Mouse (Mus musculus) v-Abl transformed pro-B cells (cell line): Measurements from ENCODE around the gene Cdc37.

Experiments used
- in situ Hi-C, 2 experiments: fragments of 400-800 bp; cut with MboI; formaldehyde crosslinking; loops; one replicate each; pipeline ENCODE4 v1.15.1; 2025; ENCODE audit not compliant: unreplicated experiment in 2 of 2

Cdc37 gene

DNA sequence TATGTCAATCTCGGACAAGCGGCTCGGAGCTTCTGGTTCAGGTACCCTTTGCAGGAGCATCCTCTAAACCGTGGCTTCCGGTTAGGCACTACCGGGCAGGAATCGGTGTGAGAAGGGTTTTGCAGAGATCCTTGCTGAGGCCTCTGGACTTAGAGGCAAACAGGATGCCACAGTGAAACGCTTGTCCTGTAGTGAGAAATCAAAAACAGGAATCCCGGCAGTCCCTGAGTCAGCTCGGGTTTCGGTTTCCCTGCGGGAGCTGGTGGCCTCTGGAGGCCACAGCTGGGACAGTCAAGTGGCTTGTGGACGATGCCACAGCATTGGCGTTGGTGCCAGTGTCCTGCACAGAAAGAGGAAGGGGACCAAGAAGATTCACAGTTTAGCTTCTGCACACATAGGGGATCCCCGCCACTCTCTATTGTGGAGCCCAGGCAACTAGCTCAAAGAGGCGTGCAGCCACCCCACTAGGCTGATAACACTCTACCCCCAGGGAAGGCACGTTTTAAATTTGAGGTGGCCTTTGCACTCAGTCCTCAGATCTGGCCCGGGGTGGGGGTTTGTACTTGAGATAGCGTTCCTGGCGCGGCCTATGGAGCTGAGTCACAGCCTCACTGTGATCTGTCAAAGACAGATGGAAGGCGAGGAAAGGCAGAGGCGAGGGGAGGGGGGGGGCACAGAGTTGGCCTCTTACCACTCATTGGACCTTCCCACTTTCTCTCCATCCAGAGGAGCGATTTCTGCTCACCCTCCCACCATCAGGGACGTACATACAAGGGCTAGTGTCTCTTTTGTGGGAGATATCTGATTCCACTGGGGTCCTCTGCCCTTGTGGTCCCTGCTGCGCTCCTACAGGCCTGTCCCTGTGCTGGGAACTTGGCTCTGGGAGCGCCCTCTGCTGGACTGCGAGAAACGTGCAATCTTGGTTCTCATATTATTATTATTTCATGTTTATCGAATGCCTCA lies 18.7 kb upstream of the Cdc37 start:
- in situ Hi-C loops = loop anchor here in 1 of 2 experiments (25.0 kb wide), 1 partner anchor 144 kb away; the partner anchor contains the start of genes Ap1m2 and Slc44a2

DNA sequence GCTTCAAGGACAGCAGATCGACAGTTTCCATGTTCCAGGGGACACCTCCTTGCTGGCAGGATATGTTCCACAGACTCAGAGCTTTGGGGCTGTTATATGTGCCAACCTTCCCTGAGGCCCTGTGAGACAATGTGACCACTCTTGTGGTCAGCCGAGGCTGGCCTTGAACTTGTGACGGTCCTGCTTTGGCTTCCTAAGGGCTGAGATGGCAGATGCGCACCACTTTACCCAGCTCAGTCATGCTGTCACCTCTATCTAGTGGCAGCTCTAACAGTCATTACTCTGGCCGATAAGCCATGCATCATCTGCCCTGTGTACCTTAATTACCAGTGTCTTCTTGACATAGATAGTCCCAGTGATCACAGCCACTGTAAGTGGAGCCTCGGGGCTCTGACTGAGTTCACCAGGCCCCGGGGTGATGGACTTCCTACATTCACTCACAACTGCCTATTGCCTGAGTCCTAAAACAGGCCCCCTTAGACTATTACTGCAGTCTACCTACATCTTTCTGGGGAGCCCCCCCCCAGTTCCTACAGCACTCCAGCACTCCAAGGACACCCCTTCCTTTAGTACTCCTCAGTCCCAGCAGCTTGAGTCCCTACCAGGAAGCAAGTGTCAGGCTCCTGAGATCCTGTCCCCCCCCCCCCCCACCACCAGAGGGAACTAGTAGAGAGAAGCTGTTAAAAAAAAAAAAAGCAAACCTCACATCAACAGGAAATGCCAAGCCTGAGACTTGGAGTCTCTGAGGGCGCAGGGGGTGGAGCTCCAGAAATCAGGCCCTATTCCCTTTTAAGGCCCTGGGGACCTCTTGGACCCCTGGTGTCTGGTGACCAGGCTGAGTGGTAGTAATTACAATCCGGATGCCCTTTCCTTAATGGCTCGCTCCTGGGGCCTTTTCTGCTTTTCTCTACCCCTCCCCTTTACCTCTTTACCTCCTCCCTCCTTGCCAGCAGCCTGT lies 17.6 kb upstream of the Cdc37 start:
- in situ Hi-C loops = loop anchor here in 1 of 2 experiments (25.0 kb wide), 1 partner anchor 145 kb away; the partner anchor contains the start of genes Ap1m2 and Slc44a2

DNA sequence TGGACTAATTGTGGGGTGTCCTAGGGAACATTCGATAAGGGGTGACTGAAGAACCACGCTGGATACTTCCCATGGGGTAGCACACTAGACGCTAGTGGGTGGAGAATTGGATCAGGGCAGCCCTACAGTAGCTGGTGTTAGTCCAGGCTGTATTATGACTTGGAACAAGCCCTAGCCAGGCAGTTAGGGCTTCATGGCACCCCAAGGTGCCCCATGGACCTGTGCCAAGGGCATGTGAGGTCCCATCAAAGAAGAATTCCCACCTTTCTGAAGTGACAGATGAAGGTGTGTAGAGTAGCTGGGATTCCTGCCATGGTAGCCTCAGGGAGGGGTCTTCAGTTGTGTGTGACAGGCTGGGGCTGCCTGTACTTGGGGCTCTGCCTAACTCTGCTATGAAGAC lies 16.7 kb upstream of the Cdc37 start:
- in situ Hi-C loops = loop anchor here in 1 of 2 experiments (25.0 kb wide), 1 partner anchor 146 kb away; the partner anchor contains the start of genes Ap1m2 and Slc44a2

DNA sequence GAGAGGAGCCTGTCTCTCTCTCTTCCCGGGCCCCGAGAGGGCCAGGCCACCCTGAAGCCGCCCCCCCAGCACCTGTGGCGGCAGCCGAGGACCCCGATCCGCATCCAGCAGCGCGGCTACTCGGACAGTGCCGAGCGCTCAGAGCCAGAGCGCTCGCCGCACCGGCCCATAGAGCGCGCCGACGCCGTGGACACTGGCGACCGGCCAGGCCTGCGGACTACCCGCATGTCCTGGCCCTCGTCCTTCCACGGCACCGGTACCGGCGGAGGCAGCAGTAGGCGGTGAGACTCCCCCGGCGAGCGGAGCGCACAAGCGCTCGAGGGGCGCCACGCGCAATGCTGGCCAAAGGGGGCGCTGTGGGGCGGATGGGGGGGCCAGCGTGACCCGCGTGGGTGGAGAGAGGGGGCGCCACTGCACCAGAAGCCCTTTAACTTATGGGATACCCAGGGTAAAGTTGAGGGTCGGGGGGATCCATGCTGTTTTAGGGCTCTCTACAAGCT lies 16.2 kb upstream of the Cdc37 start:
- in situ Hi-C loops = loop anchor here in 1 of 2 experiments (25.0 kb wide), 1 partner anchor 146 kb away; the partner anchor contains the start of genes Ap1m2 and Slc44a2

DNA sequence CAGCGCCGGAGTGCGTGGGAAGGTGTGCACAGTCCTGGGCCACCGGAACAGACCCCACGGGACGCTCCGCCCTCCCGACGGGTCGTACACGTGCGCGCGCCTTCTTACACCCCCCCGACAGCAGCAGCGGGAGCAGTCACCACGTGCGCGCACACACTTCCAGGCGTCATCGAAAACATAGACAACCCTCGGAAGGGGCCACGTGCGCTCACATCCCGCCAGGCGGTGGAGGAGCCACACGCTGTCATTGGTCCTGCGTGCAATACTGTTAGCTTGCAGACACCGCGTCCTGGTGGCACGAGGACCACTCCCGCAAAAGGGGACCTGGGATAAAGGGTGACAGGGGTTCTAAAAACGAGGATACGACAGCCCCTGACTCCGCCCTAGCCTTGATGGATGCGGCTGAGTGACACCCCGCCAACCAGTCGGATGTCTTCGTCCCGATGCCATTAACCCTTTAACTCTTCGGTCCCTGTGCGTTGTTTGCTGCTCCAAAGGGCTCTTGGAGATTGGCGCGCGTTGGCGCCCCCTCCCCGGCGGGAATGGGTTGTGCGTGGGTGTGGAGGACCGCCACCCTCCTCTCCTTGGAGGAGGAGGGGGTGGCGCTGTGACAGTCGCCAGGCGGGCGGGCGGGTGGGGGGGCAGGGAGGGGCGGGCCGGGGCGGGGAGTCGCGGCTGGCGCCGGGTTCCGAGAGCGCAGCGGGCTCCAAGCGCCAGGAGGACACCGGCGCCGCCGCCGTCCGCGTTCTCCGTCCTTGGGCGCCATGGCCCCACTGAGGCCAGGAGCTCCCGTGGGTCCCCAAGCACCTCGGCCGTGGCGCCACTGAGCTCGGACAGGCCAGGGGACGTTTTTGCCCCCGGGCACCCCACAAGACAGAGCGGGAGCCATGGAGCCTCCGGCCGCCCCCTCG lies 15.5 kb upstream of the Cdc37 start, which contains the start of gene Pde4a:
Gene Pde4a (plus strand): TSS at position 674 of the 911 bp plus-strand sequence.
- in situ Hi-C loops = loop anchor here in 1 of 2 experiments (25.0 kb wide), 1 partner anchor 147 kb away; the partner anchor contains the start of genes Ap1m2 and Slc44a2

DNA sequence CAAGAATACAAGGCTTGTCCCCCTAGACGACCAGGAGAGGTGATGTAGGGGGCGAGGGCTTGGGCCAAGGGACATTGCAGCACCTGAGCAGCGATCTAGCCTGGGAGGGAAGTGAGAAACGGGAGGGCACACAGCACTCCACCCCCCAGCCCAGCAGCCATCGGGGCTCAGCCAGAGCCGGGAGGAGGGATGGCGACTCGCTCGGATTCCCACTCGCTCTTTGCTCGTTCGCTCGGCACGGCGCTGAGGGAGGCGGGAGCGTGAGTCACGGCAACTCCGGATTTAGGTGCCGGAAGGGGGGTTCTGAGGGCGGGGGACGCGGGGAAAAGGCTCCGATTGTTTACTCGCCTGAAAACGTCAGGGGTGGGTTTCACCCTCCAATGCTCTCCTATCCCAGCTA lies 14.3 kb upstream of the Cdc37 start:
- in situ Hi-C loops = loop anchor here in 1 of 2 experiments (25.0 kb wide), 1 partner anchor 148 kb away; the partner anchor contains the start of genes Ap1m2 and Slc44a2

DNA sequence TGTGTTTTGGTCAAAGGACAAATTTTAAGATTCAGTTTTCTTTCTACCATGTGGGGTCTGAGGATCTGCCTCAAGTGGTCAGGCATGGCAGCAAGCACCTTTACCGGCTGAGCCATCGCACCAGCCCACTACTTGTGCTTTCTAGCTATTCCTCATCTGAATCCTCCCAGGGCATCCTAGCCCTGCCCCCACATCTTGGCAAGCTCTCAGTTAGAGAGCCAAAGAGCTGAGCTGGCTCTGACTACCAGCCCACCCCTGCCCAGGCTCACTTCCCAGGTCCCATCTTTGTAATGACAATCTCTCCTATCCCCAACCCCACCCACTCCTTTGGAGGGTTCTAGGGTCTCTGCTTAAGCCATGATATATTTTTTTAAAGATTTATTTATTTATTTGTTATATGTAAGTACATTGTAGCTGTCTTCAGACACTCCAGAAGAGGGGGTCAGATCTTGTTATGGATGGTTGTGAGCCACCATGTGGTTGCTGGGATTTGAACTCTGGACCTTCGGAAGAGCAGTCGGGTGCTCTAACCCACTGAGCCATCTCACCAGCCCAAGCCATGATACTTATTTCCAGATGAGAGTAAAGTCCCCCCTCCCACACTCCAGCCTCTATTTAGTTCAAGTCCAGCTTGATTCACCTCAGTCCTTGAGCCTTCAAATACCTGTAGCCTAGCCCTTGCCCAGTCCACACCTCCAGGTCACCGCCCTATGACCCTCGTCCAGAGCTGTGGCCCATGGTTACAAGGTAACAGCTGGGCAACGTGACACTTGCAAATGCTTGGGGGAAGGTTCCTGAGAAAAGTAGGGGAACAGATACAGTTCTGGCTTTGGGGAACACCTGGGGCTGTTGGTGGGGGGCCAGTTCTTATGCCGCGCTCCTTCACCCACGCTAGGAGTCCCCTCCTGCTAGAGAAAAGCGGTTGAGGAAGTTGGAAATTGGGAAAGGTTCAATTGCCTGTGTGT lies 13.6 kb upstream of the Cdc37 start:
- in situ Hi-C loops = loop anchor here in 1 of 2 experiments (25.0 kb wide), 1 partner anchor 149 kb away; the partner anchor contains the start of genes Ap1m2 and Slc44a2

DNA sequence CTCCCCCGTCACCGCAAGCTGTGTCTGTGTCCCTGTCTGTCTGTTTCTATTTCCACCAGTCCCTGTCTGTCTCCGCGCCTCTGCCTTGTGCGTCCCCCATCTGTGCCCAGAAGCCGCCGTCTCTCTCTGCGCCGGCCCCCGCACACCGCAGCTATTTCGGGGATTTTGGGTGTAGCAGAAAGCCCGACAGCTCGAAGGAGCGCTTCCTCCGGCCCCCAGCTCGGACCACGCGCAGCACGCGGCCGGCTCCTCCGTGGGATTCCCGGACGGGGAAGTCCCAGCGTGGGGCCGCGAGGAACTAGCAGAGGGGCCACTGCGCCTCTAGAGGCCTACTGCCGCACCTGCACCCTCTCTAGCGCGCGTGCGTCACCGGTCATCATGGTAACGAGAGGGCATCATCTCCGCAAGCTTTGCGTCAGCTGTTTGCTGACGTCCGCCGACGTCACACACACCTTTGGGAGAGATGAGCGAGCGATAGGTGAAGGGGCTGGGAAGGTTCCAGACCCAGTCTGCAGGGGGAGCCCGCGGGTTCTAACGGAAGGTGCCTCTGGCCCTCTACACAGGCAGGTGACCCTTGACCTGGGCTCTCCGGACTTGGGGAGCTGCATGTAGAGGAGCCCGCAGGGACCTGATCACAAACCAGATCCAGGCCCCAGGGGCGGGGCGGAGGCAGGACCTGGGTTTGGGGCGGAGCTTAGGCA lies 11.6 kb upstream of the Cdc37 start:
- in situ Hi-C loops = loop anchor here in 1 of 2 experiments (25.0 kb wide), 1 partner anchor 151 kb away; the partner anchor contains the start of genes Ap1m2 and Slc44a2

DNA sequence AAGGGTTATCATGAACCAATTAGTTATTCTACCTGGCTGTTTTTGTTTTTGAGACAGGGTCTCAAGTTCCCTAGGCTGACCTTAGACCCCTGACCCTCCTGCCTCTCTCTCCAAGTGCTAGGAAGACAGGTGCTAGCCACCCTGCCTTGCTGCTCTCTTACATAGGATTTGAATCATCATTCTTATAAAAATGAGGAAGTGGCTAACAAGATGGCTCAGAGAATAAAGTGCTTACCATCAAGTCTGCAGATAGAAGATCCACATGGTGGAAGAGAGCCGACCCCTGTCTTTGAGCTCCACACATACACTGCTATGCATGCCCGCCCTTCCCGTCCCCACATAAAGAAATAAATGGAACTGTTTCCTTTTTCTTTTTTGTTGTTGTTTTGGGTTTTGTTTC lies 5.0 kb upstream of the Cdc37 start:
- in situ Hi-C loops = loop anchor here (5.0 to 25.0 kb wide), 4 partner anchors 58 to 260 kb away; partner anchors contain the start of genes Ap1m2 (in 1 of the 2), Qtrt1 (in 1 of the 2) and Slc44a2 (in 1 of the 2)

DNA sequence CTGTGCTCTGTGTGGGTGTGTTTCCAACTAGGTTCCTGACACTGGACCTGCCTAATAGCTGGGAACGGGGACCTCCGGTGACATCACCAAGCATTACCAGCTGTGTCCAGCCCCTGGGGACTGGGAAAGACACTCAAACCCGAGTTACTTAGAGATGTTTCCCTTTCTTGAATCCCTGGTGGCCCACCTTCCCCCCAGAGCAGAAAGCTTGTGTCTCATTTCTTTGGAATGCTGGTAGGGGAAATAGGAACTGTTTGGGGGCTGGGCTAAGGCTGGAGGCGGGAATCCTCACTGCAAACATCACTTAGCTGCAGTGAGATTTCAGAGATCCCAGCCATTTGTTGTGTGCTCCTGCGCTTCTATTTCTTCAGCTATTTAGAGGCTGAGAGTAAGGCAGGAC lies 4.1 kb upstream of the Cdc37 start:
- in situ Hi-C loops = loop anchor here (5.0 to 25.0 kb wide), 3 partner anchors 68 to 261 kb away; partner anchors contain the start of genes Ap1m2 (in 1 of the 2), Qtrt1 (in 1 of the 2) and Slc44a2 (in 1 of the 2)

DNA sequence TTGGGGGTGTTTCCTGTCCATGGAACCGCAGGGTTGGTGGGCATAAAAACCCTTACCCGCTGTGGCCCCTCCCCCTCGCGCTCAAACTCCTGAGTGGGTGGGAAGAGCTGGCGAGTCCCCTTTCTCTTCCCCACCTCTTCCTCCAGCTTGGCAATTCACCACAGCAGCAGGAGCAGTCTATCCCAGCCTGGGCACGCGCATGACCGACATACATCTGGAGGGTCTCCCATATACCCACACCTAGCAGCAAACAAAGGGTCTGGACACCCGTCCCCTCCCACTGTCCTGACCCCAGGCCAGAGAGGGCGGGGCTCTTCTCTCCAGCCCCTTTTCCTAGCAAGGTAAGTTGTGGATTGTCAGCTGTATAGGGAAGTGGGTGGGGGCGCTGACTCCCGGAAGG lies 3.5 kb upstream of the Cdc37 start:
- in situ Hi-C loops = loop anchor here (5.0 to 25.0 kb wide), 3 partner anchors 69 to 261 kb away; partner anchors contain the start of genes Ap1m2 (in 1 of the 2), Qtrt1 (in 1 of the 2) and Slc44a2 (in 1 of the 2)

DNA sequence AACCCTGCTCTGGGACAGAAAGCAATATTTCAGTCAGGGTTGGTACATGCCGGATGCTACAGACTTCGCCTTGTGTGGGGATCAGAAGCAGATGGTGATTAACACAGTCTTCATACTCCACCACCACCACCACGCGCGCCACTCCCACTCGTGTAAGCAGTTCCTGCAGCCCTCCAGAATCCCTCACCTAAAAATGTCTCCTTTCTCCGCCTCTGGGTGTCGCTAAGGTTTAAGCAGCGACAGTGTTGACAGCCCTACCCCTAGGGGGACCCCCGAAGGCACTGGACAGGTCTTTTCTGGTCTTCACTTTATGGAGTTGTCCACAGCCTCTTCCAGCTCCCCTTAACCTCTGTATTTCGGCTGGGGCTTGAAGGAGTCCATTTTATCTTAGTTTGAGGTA lies 2.9 kb upstream of the Cdc37 start:
- in situ Hi-C loops = loop anchor here (5.0 to 25.0 kb wide), 3 partner anchors 70 to 262 kb away; partner anchors contain the start of genes Ap1m2 (in 1 of the 2), Qtrt1 (in 1 of the 2) and Slc44a2 (in 1 of the 2)

DNA sequence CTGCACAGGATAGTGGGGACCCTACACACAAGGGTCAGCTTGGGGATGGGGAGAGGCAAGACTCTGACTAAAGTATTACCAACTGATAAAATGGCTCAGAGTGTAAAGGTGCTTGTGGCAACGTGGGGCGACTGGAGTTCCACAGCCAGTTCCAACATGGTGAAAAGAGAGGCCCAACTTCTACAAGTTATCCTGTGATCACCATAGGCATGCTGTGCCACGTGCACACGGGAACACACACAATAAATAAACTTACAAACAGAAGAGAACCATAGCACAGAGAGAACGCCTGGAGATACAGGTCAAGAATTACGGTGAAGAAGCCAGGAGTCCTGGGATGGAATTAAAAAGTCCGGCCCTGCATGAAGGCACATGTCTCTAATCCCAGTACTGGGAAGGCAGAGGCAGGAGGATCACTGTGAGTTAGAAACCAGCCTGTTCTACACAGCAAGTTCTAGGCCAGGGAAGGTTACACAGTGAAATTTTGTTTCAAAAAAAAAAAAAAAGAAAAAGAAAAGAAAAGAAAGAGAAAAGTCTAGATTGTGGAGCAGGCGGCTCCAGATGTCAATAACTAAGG lies 617 bp downstream of the Cdc37 start:
- in situ Hi-C loops = loop anchor here (10.0 to 25.0 kb wide), 3 partner anchors 144 to 512 kb away; partner anchors contain the start of genes Olfm2 (in 2 of the 2), Fbxl12 (in 1 of the 2), Mrpl4 (in 1 of the 2) and Ubl5 (in 1 of the 2)

DNA sequence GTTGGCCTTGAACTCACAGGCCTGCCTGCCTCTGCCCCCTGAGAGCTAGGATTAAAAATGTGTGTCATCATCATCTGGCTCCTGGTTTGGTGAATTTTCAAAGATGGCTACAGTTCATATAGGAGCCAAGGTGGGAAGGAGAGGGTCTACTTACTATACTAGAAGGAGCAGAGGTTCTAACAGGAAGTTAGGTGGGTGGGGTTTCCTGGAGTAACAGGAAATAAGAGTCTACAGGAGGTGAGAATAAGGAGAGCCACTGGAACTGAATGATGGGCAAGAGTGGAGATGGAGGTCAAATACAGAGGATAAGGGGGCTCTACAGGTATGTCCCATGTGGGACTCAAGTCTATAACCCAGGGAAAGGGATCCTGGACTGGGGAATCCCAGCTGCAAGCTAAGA lies 1.4 kb downstream of the Cdc37 start:
- in situ Hi-C loops = loop anchor here (10.0 to 25.0 kb wide), 3 partner anchors 144 to 511 kb away; partner anchors contain the start of genes Olfm2 (in 2 of the 2), Fbxl12 (in 1 of the 2), Mrpl4 (in 1 of the 2) and Ubl5 (in 1 of the 2)

DNA sequence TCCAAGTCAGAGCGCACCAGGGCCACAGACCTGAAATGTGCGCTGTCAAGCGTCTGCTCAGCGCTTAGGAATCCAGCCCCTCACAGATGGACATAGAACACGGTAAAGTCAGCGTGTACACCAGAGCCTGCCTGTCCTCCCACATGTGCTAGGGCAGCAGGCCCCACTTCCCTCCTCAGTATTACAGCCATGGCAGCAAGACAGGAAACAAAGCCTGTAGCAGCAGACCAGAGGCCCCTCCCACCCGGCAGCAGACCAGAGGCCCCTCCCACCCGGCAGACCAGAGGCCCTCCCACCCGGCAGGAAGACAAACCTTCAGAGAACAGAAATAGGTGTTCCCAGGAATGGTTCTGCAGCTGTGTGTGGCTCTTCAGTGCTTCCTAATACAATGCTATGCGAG lies 3.1 kb downstream of the Cdc37 start:
- in situ Hi-C loops = loop anchor here (10.0 to 25.0 kb wide), 3 partner anchors 142 to 509 kb away; partner anchors contain the start of genes Olfm2 (in 2 of the 2), Fbxl12 (in 1 of the 2), Mrpl4 (in 1 of the 2) and Ubl5 (in 1 of the 2)
